Mouse (Mus musculus) liver, postnatal 0 days (tissue): ENCODE measurements at regions not wholly inside any gene's neighbourhood (a gene's known extent, or its start where the extent isn't known, plus 50 kb on each side); places are given as distances from the start of the nearest gene placed in this dataset.

ENCODE experiments used
- CTCF ChIP-seq: sonication (generic); IDR thresholded peaks from 2 replicates; pipeline ENCODE4 v1.5.1; 2016; ENCODE audit warnings: antibody characterized with exemption, low read depth
- EP300 ChIP-seq: IDR thresholded peaks from 2 replicates; pipeline ENCODE4 v1.6.1; 2016; ENCODE audit warnings: antibody characterized with exemption, low read depth, mild to moderate bottlenecking

DNA sequence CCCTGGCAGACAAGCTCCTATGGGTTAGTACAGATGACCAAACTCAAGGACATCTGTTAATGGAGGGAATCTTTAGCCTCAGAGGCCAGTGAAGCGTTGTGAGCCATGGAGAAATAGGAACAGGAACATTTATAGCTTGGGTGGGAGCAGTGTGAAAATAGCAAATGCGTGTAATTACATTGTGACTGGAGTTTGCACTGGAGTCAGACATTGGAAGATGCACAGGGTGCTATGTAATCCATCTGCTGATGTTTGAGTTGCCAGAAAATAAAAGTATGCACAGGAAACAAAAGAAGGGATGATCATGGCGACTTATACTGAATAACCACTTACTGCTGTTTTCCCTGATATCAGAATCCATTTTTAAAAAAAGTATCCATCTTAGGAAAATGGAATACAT, 2940.3 kb upstream of the Lrrc6 start:
- TF ChIP-seq CTCF = no peak
- TF ChIP-seq EP300 = no peak
